Mouse (Mus musculus) limb, embryonic 12.5 days (tissue): ENCODE data around the gene Hist1h2ae. TPM values are rescaled to one million over a fixed set of nuclear protein-coding genes. Genes with fewer than 3 reads are reported as not detected.
"Not testable (repeated sequence)": the region's sequence is repeated elsewhere in the genome, so short reads cannot be mapped to it uniquely, and the experiment has no call there.

Experiments used
- ATAC-seq: fragments of 200-750 bp; cut with Nextera tagmentation; 2 replicates; pipeline ENCODE4 v1.8.0; 2017; ENCODE audit warnings: low read depth, moderate TSS enrichment; ENCODE audit not compliant: insufficient number of reproducible peaks, insufficient read depth, low FRiP score, low TSS enrichment
- H3K27ac ChIP-seq: fragments of 300-500 bp; sonication (generic); 2 replicates; pipeline ENCODE4 v1.5.1; 2016; ENCODE audit warnings: mild to moderate bottlenecking, moderate library complexity
- H3K27me3 ChIP-seq: fragments of 300-500 bp; sonication (generic); 2 replicates; pipeline ENCODE4 v1.6.1; 2016; ENCODE audit warnings: mild to moderate bottlenecking, moderate library complexity
- H3K36me3 ChIP-seq: fragments of 300-500 bp; sonication (generic); 2 replicates; pipeline ENCODE4 v1.6.1; 2016; ENCODE audit warnings: mild to moderate bottlenecking, moderate library complexity
- H3K4me1 ChIP-seq: fragments of 300-500 bp; sonication (generic); replicated peaks from 2 replicates; pipeline ENCODE4 v1.6.1; 2016
- H3K4me2 ChIP-seq: fragments of 300-500 bp; sonication (generic); 2 replicates; pipeline ENCODE4 v1.6.1; 2016; ENCODE audit warnings: mild to moderate bottlenecking, moderate library complexity
- H3K4me3 ChIP-seq: fragments of 300-500 bp; sonication (generic); replicated peaks from 2 replicates; pipeline ENCODE4 v1.5.1; 2016; ENCODE audit warnings: mild to moderate bottlenecking
- H3K9ac ChIP-seq: fragments of 300-500 bp; sonication (generic); replicated peaks from 2 replicates; pipeline ENCODE4 v1.6.1; 2016; ENCODE audit warnings: mild to moderate bottlenecking, moderate library complexity
- H3K9me3 ChIP-seq: fragments of 300-500 bp; sonication (generic); 2 replicates; pipeline ENCODE4 v1.6.1; 2016; ENCODE audit warnings: mild to moderate bottlenecking, moderate library complexity
- WGBS: fragments of 180-500 bp; shearing (Covaris S2); methylation state at CpG from one replicate; pipeline ENCODE4 v1.1.7; 2016; 5-methylcytosine and 5-hydroxymethylcytosine counted together
- polyA plus RNA-seq: library from polyadenylated mRNA; unstranded; fragments of >200 nt; fragmentation: Nextera tagmentation; extraction: Ambion mirVana; gene quantifications from 2 replicates; pipeline ENCODE4 v1.2.1, GENCODE M21; 2016

Gene Hist1h2ae
- polyA plus RNA-seq, 1 experiment from 2014 or later, result 213 TPM

DNA sequence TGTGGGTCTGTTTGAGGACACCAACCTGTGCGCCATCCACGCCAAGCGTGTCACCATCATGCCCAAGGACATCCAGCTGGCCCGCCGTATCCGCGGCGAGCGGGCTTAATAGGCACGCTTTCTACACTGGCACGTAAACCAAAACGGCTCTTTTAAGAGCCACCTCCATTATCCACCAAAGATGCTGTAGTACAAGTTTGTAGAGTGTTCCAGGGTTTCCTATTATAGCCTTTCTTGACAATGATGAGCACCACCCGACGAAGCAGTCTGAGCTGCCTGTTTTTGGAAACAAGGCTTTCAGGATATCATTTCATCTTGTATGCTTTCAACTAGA lies 26.3 kb downstream of the Hist1h2ae start:
- 0% methylated on average over 11 of the region's 14 CpGs for WGBS
- peak overlapping the region; percentile 94 for H3K27ac ChIP-seq
- not testable (repeated sequence) for H3K9me3 ChIP-seq

DNA sequence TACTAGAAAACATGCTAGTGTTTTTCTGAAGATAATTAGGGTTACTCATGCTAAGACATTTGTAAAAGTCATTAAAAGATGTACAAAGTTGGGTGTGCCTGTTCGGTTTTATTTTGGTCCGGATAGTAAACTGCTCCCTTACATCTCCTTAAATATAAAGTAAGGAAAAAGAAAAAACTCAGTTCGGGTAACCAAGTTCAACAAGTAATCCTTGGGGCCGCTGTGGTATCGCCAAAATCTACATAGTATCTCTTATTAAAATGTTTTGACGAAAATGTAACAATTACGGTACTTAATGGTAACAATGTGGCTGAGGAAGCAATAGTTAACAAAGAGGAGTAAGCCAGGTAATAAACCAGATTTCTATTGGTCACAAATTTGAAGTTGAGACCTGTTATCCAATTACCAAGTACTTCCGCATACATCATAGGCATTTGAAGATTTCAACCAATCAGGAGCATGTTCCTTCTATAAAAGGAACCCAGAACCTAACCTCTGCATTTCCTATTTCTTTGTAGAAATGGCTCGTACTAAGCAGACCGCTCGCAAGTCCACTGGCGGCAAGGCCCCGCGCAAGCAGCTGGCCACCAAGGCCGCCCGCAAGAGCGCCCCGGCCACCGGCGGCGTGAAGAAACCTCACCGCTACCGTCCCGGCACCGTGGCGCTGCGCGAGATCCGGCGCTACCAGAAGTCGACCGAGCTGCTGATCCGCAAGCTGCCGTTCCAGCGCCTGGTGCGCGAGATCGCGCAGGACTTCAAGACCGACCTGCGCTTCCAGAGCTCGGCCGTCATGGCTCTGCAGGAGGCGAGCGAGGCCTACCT lies 26.8 kb downstream of the Hist1h2ae start, which contains the start of gene Hist1h3f:
Hist1h3f (plus strand) TSS at position 88 of the 822 bp plus-strand sequence.
- no peaks in the 10 kb centered on the region for H3K9me3 ChIP-seq
- peak; percentile 88 for ATAC-seq
- peak within 1 kb of the TSS; percentile 70 for H3K9ac ChIP-seq
- under 1% methylated on average over 33 of the region's 45 CpGs for WGBS
- peak within 1 kb of the TSS; percentile 46 for H3K4me3 ChIP-seq
- no peaks in the 10 kb centered on the region for H3K36me3 ChIP-seq
- H3K27ac ChIP-seq, result peak within 1 kb of the TSS; percentile 94
- peak within 1 kb of the TSS; percentile 71 for H3K4me2 ChIP-seq
- H3K4me1 ChIP-seq, result 0 out of 2 replicates have a peak, but pooled peaks cover 5% of the 10 kb centered on the region
- H3K27me3 ChIP-seq, result no peaks in the 10 kb centered on the region

More for the DNA sequence above, 26.3 kb downstream of the Hist1h2ae start:
- not testable (repeated sequence) for H3K36me3 ChIP-seq, H3K27me3 ChIP-seq, ATAC-seq, H3K4me1 ChIP-seq
- Histone ChIP-seq H3K9ac (peak overlapping the region; percentile 65), H3K4me2 (peak overlapping the region; percentile 71), H3K4me3 (peak overlapping the region; percentile 45)

DNA sequence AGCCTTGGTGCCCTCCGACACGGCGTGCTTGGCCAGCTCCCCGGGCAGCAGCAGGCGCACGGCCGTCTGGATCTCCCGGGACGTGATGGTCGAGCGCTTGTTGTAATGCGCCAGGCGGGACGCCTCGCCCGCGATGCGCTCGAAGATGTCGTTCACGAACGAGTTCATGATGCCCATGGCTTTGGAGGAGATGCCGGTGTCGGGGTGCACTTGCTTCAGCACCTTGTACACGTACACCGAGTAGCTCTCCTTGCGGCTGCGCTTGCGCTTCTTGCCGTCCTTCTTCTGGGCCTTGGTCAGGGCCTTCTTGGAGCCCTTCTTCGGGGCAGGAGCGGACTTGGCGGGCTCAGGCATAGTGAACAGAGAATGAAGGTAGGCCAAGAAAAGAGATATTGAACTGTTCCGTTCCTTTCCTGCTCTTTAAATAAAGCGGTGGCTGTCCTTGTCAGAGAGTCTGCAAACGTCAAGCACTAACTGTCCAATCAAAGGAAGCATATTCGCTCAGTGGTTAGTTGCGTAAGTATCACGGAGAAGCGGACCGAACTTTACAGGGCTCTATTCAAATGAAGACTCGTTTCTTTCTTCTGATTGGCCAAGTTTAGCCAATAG lies 27.9 kb downstream of the Hist1h2ae start, which contains the start of gene Hist1h2bh:
Hist1h2bh (minus strand) TSS at position 394 of the 609 bp plus-strand sequence.
- Histone ChIP-seq H3K4me2 (peak within 1 kb of the TSS; percentile 71), H3K27ac (peak within 1 kb of the TSS; percentile 94), H3K4me3 (peak within 1 kb of the TSS; percentile 46), H3K9ac (peak within 1 kb of the TSS; percentile 70)
- not testable (repeated sequence) for H3K4me1 ChIP-seq, H3K27me3 ChIP-seq, H3K36me3 ChIP-seq, H3K9me3 ChIP-seq
- under 1% methylated on average over 41 of the region's 42 CpGs for WGBS
- peak; percentile 95 for ATAC-seq

DNA sequence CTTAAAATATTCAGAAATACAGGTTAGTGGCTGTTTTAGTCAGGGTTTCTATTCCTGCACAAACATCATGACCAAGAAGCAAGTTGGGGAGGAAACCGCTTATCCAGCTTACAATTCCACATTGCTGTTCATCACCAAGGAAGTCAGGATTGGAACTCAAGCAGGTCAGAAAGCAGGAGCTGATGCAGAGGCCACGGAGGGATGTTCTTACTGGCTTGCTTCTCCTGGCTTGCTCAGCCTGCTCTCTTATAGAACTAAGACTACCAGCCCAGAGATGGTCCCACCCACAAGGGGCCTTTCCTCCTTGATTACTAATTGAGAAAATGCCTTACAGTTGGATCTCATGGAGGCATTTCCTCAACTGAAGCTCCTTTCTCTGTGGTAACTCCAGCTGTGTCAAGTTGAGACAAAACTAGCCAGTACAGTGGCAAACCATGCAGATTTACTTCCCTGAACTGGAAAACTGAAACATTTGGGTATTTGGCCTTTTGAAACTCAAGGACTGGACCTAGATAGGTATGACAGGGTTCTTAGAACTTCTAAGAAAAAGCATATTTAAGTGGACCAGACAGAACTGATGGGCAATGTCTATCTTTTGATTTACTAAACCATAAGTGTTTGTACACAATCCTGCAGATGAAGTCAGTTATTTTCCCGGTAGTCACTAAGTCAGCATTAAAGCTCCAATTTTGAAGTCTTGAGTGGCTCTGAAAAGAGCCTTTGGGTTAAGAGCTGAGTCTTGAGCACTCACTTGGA lies 28.6 kb downstream of the Hist1h2ae start:
- 8% methylated on average over 3 of the region's 3 CpGs for WGBS
- peaks cover 13% of the 10 kb centered on the region for H3K4me1 ChIP-seq
- ATAC-seq, H3K27me3 ChIP-seq, H3K36me3 ChIP-seq, H3K9me3 ChIP-seq: not testable (repeated sequence)
- H3K9ac ChIP-seq, result peak overlapping the region; percentile 70
- peak overlapping the region; percentile 92 for H3K27ac ChIP-seq
- H3K4me3 ChIP-seq, result peak overlapping the region; percentile 46
- H3K4me2 ChIP-seq, result peak overlapping the region; percentile 71

DNA sequence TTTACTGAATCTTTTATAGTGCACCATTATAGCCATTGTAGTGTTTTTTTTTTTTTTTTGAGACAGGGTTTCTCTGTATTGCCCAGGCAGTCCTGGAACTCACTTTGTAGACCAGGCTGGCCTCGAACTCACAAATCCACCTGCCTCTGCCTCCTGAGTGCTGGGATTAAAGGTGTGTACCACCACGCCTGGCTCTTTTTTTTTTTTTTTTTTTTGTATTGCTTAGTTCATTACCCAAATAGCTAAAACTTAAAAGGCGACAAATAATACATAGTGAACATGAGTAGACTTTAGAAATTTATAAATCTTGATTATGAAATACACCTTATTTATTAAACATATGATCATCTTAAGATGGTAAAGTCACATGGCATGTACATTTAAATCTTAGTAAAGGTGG lies 29.5 kb downstream of the Hist1h2ae start:
- H3K9ac ChIP-seq, result no peak overlapping the region
- ATAC-seq, result no peak
- no peaks in the 10 kb centered on the region for H3K9me3 ChIP-seq
- no peak overlapping the region for H3K27ac ChIP-seq
- H3K4me3 ChIP-seq, result no peak overlapping the region
- H3K4me1 ChIP-seq, result peaks cover 21% of the 10 kb centered on the region
- no peaks in the 10 kb centered on the region for H3K36me3 ChIP-seq
- no peaks in the 10 kb centered on the region for H3K27me3 ChIP-seq
- peak overlapping the region; percentile 71 for H3K4me2 ChIP-seq
- 79% methylated on average over 3 of the region's 3 CpGs for WGBS

DNA sequence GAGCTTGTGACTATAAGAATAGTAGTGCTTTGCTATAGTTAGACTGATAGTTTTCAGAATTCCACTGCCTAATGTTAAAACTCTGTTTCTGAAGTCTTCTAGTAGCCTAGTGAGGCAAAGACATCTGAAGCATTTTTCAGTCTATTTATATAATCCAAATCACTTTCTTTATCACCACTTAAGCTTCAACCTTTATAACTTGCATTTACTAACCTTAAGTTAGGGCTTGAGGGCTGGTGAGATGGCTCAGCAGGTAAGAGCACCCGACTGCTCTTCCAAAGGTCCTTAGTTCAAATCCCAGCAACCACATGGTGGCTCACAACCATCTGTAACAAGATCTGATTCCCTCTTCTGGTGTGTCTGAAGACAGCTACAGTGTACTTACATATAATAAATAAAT lies 31.2 kb downstream of the Hist1h2ae start:
- H3K4me1 ChIP-seq, result peaks cover 25% of the 10 kb centered on the region
- WGBS, result 60% methylated on average over 1 of the region's 1 CpGs
- not testable (repeated sequence) for ATAC-seq, H3K27ac ChIP-seq, H3K27me3 ChIP-seq, H3K9me3 ChIP-seq, H3K4me3 ChIP-seq, H3K36me3 ChIP-seq, H3K9ac ChIP-seq, H3K4me2 ChIP-seq

DNA sequence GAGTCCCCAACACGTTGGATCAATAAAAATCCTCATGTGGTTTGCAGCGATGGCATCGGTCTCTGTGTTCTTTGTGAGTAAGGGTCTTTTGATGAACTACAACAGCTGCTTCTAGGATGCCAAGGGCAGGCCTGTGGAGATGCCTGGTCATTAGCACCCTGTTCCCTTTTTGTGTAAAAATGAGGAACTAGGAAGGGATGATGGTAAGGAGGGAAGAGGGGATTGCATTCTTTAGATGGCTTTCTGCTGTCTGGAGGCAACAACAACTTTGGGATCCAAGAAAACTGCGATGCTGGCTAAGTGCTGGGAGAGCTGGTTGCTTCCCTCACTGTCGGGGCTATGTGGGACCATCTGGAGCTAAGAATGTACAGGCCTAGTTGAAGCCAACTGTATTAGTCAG lies 32.8 kb downstream of the Hist1h2ae start:
- Histone ChIP-seq H3K4me2 (peak overlapping the region; percentile 31), H3K9me3 (no peaks in the 10 kb centered on the region), H3K9ac (no peak overlapping the region; the same call in 1 of the 2 replicates), H3K4me1 (peaks cover 30% of the 10 kb centered on the region), H3K27ac (peak overlapping the region; percentile 72), H3K4me3 (no peak overlapping the region), H3K36me3 (no peaks in the 10 kb centered on the region), H3K27me3 (no peaks in the 10 kb centered on the region)
- 55% methylated on average over 5 of the region's 5 CpGs for WGBS
- no peak for ATAC-seq

DNA sequence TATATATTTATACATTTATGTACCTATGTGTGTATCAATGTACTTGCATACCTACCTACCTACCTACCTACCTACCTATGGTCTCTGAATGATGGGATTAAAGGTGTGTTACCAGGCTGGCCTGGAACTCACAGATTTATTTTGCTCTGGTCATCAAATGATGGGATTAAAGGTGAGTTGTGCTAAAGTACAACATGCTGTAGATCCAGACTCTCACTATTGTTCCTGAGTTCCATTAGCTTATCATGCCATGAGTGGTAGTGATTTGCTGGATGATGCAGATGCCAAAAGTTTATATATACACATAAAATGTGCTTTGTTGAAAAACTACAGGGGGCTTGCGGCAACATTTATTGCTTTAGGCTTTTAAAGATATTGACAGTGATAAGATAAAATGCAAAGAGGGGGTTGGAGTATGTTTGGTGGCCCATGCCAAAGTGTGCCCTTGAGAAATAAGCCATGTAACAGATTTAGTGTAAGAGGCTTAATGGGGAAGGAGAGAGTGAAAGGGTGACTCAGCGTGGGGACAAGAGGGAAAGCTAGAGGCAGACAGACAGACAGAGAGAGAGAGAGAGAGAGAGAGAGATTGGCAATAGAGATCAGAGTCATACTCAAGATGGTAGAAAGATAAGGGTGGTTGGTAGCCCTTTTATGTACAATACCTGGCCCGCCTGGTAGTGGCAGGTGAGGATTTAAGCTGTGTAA lies 33.9 kb downstream of the Hist1h2ae start:
- H3K9ac ChIP-seq, result no peak overlapping the region; the same call in 1 of the 2 replicates
- H3K27me3 ChIP-seq, result no peaks in the 10 kb centered on the region
- no peaks in the 10 kb centered on the region for H3K36me3 ChIP-seq
- peak overlapping the region; percentile 46 for H3K27ac ChIP-seq
- H3K9me3 ChIP-seq, result no peaks in the 10 kb centered on the region
- peak overlapping the region; percentile 50 for H3K4me3 ChIP-seq
- no peak for ATAC-seq
- WGBS, result 86% methylated on average over 3 of the region's 3 CpGs
- H3K4me2 ChIP-seq, result peak overlapping the region; percentile 69
- peaks cover 36% of the 10 kb centered on the region for H3K4me1 ChIP-seq

DNA sequence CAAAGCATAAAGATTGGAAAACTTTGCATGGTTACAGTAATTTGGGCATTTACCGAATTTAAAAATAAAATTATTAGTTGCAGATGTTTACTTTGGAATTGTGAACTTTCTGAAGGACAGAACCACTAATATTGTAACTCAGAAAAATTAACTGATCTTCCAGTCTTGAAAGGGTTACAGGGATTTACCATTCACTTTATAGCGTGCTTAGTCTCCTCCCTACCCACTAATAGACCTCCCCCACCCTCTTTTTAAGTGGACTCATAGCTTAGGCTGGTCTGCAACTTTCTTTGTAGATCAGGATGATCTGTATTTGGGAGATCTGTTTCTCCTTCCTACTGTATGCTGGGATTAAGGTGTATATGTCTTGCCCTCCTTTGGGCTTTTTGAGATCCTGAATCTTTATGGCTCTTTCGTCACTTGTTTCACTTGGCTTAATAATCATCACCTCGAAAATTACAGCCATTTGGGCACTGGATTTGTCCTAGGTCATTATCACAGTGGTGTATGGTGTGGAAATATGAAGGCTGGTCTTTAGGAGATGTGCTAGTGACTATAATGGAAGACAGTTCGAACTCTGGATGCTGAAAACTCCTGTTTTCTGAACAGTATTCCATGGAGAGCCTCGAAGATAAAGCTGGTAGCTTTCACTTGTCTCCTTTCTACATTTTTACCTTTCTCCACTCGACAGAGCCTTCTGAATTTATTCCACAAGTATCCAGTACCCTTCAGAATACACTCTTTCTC lies 34.8 kb downstream of the Hist1h2ae start:
- peak overlapping the region; percentile 98 for H3K27ac ChIP-seq
- H3K36me3 ChIP-seq, result no peaks in the 10 kb centered on the region
- no peaks in the 10 kb centered on the region for H3K27me3 ChIP-seq
- ATAC-seq, result no peak
- peak overlapping the region; percentile 50 for H3K4me3 ChIP-seq
- peak overlapping the region; percentile 69 for H3K4me2 ChIP-seq
- no peaks in the 10 kb centered on the region for H3K9me3 ChIP-seq
- 21% methylated on average over 7 of the region's 7 CpGs for WGBS
- peaks cover 38% of the 10 kb centered on the region for H3K4me1 ChIP-seq
- H3K9ac ChIP-seq, result peak overlapping the region; percentile 72
